Mouse (Mus musculus) thymus, postnatal 36 days (tissue): Measurements from ENCODE around the gene Fbxw20.
"Not testable (repeated sequence)": the region's sequence is repeated elsewhere in the genome, so short reads cannot be mapped to it uniquely, and the experiment has no call there.

Experiments used
- DNase-seq, 2 experiments: peaks; one replicate each; pipeline ENCODE4 v3.0.0; 2022; ENCODE audit warnings: mixed read lengths in 2 of 2

Gene Fbxw20

GRCm38 (mm10) chr9:109234654-109235053 is at the start of gene Fbxw20:
Fbxw20 (minus strand) TSS chr9:109234754.
- DNase-seq = no peak

GRCm38 (mm10) chr9:109263041-109263440 is 28.5 kb upstream of the Fbxw20 start:
- DNase-seq = no peak

GRCm38 (mm10) chr9:109218449-109218848 is 16.1 kb downstream of the Fbxw20 start:
- DNase-seq = no peak

- not testable (repeated sequence) for DNase-seq
Measured at GRCm38 (mm10) chr9:109201347-109201746, 33.2 kb downstream of the Fbxw20 start.

- DNase-seq = no peak
Measured at GRCm38 (mm10) chr9:109200349-109200748, 34.2 kb downstream of the Fbxw20 start.

- DNase-seq = no peak
Measured at GRCm38 (mm10) chr9:109199353-109199752, 35.2 kb downstream of the Fbxw20 start.

GRCm38 (mm10) chr9:109195875-109196274 is 38.7 kb downstream of the Fbxw20 start, which contains the start of gene Fbxw13:
Fbxw13 (minus strand) TSS chr9:109195975.
- DNase-seq = not testable (repeated sequence)

- DNase-seq = no peak
Measured at GRCm38 (mm10) chr9:109177208-109177607, 57.3 kb downstream of the Fbxw20 start.

- no peak for DNase-seq
Measured at GRCm38 (mm10) chr9:109176301-109176700, 58.3 kb downstream of the Fbxw20 start.
